Mouse (Mus musculus): ENCODE measurements around the gene Cbr2. TPM values are rescaled to one million over a fixed set of nuclear protein-coding genes. Genes with fewer than 3 reads are reported as not detected.

The Cbr2 gene
- polyA plus RNA-seq (2015; fragmentation: Nextera tagmentation; extraction: Ambion mirVana) = 4.1 and 4.5 TPM in 2 replicates

GRCm38 (mm10) chr11:120731858-120732680 is at the start of gene Cbr2:
TSS of gene Cbr2 (minus strand) at chr11:120732114.

GRCm38 (mm10) chr11:120762672-120763041 is 30.7 kb upstream of the Cbr2 start, which contains the start of gene Hmga1b:
TSS of gene Hmga1b (plus strand) at chr11:120762794.

GRCm38 (mm10) chr11:120727169-120727527 is 4.8 kb downstream of the Cbr2 start, which contains the start of gene Dcxr:
TSS of gene Dcxr (minus strand) at chr11:120727281.

GRCm38 (mm10) chr11:120721124-120722066 is 10.5 kb downstream of the Cbr2 start, which contains the start of gene Rac3:
TSS of gene Rac3 (plus strand) at chr11:120721470.

GRCm38 (mm10) chr11:120713580-120714518 is 18.1 kb downstream of the Cbr2 start, which contains the start of the genes Cenpx and Lrrc45:
TSS of gene Cenpx (minus strand) at chr11:120713738.
TSS of gene Lrrc45 (plus strand) at chr11:120713925.

Other genes with a start within 250 kb of the Cbr2 start
- 156 and 163 TPM in 2 replicates for gene Mrpl12, start 247.5 kb downstream of the Cbr2 start, polyA plus RNA-seq (2015; fragmentation: Nextera tagmentation; extraction: Ambion mirVana)
- gene Slc25a10, start 240.3 kb downstream of the Cbr2 start, polyA plus RNA-seq (2015; fragmentation: Nextera tagmentation; extraction: Ambion mirVana) = 29.1 and 32.5 TPM in 2 replicates
- 0.29 and 0.30 TPM in 2 replicates for gene Gcgr, start 201.4 kb downstream of the Cbr2 start, polyA plus RNA-seq (2015; fragmentation: Nextera tagmentation; extraction: Ambion mirVana)
- gene Mcrip1, start 182.4 kb downstream of the Cbr2 start, polyA plus RNA-seq (2015; fragmentation: Nextera tagmentation; extraction: Ambion mirVana) = 238 and 259 TPM in 2 replicates
- gene Ppp1r27, start 181.0 kb downstream of the Cbr2 start, polyA plus RNA-seq (2015; fragmentation: Nextera tagmentation; extraction: Ambion mirVana) = not detected in 2 replicates
- 213 and 228 TPM in 2 replicates for gene P4hb, start 158.9 kb downstream of the Cbr2 start, polyA plus RNA-seq (2015; fragmentation: Nextera tagmentation; extraction: Ambion mirVana)
- gene Arhgdia, start 150.5 kb downstream of the Cbr2 start, polyA plus RNA-seq (2015; fragmentation: Nextera tagmentation; extraction: Ambion mirVana) = 444 and 484 TPM in 2 replicates
- 163 and 172 TPM in 2 replicates for gene Alyref, start 133.7 kb downstream of the Cbr2 start, polyA plus RNA-seq (2015; fragmentation: Nextera tagmentation; extraction: Ambion mirVana)
- gene Anapc11, start 133.7 kb downstream of the Cbr2 start, polyA plus RNA-seq (2015; fragmentation: Nextera tagmentation; extraction: Ambion mirVana) = 220 and 225 TPM in 2 replicates
- 1.8 and 3.2 TPM in 2 replicates for gene Npb, start 123.6 kb downstream of the Cbr2 start, polyA plus RNA-seq (2015; fragmentation: Nextera tagmentation; extraction: Ambion mirVana)
- 162 and 185 TPM in 2 replicates for gene Pcyt2, start 114.2 kb downstream of the Cbr2 start, polyA plus RNA-seq (2015; fragmentation: Nextera tagmentation; extraction: Ambion mirVana)
- gene Sirt7, start 106.9 kb downstream of the Cbr2 start, polyA plus RNA-seq (2015; fragmentation: Nextera tagmentation; extraction: Ambion mirVana) = 42.3 and 44.0 TPM in 2 replicates
- gene Mafg, start 98.5 kb downstream of the Cbr2 start, polyA plus RNA-seq (2015; fragmentation: Nextera tagmentation; extraction: Ambion mirVana) = 47.6 and 50.2 TPM in 2 replicates
- 8.8 and 9.5 TPM in 2 replicates for gene Pycr1, start 88.3 kb downstream of the Cbr2 start, polyA plus RNA-seq (2015; fragmentation: Nextera tagmentation; extraction: Ambion mirVana)
- gene Myadml2, start 84.0 kb downstream of the Cbr2 start, polyA plus RNA-seq (2015; fragmentation: Nextera tagmentation; extraction: Ambion mirVana) = 1.6 and 2.8 TPM in 2 replicates
- 13.9 and 15.4 TPM in 2 replicates for gene Notum, start 70.9 kb downstream of the Cbr2 start, polyA plus RNA-seq (2015; fragmentation: Nextera tagmentation; extraction: Ambion mirVana)
- gene Aspscr1, start 59.1 kb downstream of the Cbr2 start, polyA plus RNA-seq (2015; fragmentation: Nextera tagmentation; extraction: Ambion mirVana) = 134 and 150 TPM in 2 replicates
- gene Cenpx, start 18.4 kb downstream of the Cbr2 start, polyA plus RNA-seq (2015; fragmentation: Nextera tagmentation; extraction: Ambion mirVana) = 103 and 104 TPM in 2 replicates
- 45.3 and 62.8 TPM in 2 replicates for gene Lrrc45, start 18.2 kb downstream of the Cbr2 start, polyA plus RNA-seq (2015; fragmentation: Nextera tagmentation; extraction: Ambion mirVana)
- 617 and 689 TPM in 2 replicates for gene Rac3, start 10.6 kb downstream of the Cbr2 start, polyA plus RNA-seq (2015; fragmentation: Nextera tagmentation; extraction: Ambion mirVana)
- gene Dcxr, start 4.8 kb downstream of the Cbr2 start, polyA plus RNA-seq (2015; fragmentation: Nextera tagmentation; extraction: Ambion mirVana) = 25.0 and 27.0 TPM in 2 replicates
- gene Hmga1b, start 30.7 kb upstream of the Cbr2 start, polyA plus RNA-seq (2015; fragmentation: Nextera tagmentation; extraction: Ambion mirVana) = 1.8 and 2.9 TPM in 2 replicates
- gene Rfng, start 52.1 kb upstream of the Cbr2 start, polyA plus RNA-seq (2015; fragmentation: Nextera tagmentation; extraction: Ambion mirVana) = 98.9 and 123 TPM in 2 replicates
- gene Gps1, start 52.2 kb upstream of the Cbr2 start, polyA plus RNA-seq (2015; fragmentation: Nextera tagmentation; extraction: Ambion mirVana) = 236 and 269 TPM in 2 replicates
- gene Dus1l, start 64.3 kb upstream of the Cbr2 start, polyA plus RNA-seq (2015; fragmentation: Nextera tagmentation; extraction: Ambion mirVana) = 34.8 and 41.7 TPM in 2 replicates
- 47.3 and 79.1 TPM in 2 replicates for gene Fasn, start 92.4 kb upstream of the Cbr2 start, polyA plus RNA-seq (2015; fragmentation: Nextera tagmentation; extraction: Ambion mirVana)
- gene Ccdc57, start 200.8 kb upstream of the Cbr2 start, polyA plus RNA-seq (2015; fragmentation: Nextera tagmentation; extraction: Ambion mirVana) = 4.0 and 4.1 TPM in 2 replicates
- 3.7 and 4.1 TPM in 2 replicates for gene Slc16a3, start 216.4 kb upstream of the Cbr2 start, polyA plus RNA-seq (2015; fragmentation: Nextera tagmentation; extraction: Ambion mirVana)

All from neural tube, postnatal 0 days (tissue).